Mouse (Mus musculus) MEL (cell line): ENCODE measurements around the gene Dcbld2. TPM values are rescaled to one million over a fixed set of nuclear protein-coding genes. Genes with fewer than 3 reads are reported as not detected.

Experiments used
- DNase-seq: peaks from one replicate; pipeline ENCODE4 v3.0.0; 2011; ENCODE audit warnings: low read depth, low spot score
- H3K27ac ChIP-seq: 2 replicates; pipeline ENCODE4 v1.5.1; 2012; ENCODE audit warnings: low read depth, mild to moderate bottlenecking, control low read depth, low read length, moderate library complexity; ENCODE audit not compliant: control insufficient read depth
- H3K27me3 ChIP-seq, 2 experiments: fragments of 150-350 bp in 1 of 2; sonication (generic) in 1 of 2; 2 replicates each; pipeline ENCODE4 v1.6.1; 2012; ENCODE audit warnings: low read length in 2 of 2, mild to moderate bottlenecking in 2 of 2, improper control_type of control experiment in 1 of 2, moderate library complexity in 1 of 2; ENCODE audit not compliant: insufficient read depth in 2 of 2, control insufficient read depth in 1 of 2
- H3K36me3 ChIP-seq, 2 experiments: 2 replicates each; pipeline ENCODE4 v1.6.1; 2012 to 2014; ENCODE audit warnings: low read length in 2 of 2, improper control_type of control experiment in 1 of 2, inconsistent platforms in 1 of 2, mild to moderate bottlenecking in 1 of 2; ENCODE audit not compliant: insufficient read depth in 2 of 2, control insufficient read depth in 1 of 2
- H3K4me1 ChIP-seq, 2 experiments: fragments of 150-350 bp in 1 of 2; sonication (generic) in 1 of 2; 2 replicates each; pipeline ENCODE4 v1.6.1; 2012; ENCODE audit warnings: low read length in 2 of 2, improper control_type of control experiment in 1 of 2, mild to moderate bottlenecking in 1 of 2; ENCODE audit not compliant: insufficient read depth in 2 of 2, control insufficient read depth in 1 of 2
- H3K4me3 ChIP-seq, 2 experiments: fragments of 150-350 bp in 1 of 2; sonication (generic) in 1 of 2; 2 replicates each; pipeline ENCODE4 v1.5.1; 2012; ENCODE audit warnings: low read depth in 2 of 2, low read length in 2 of 2, mild to moderate bottlenecking in 2 of 2, moderate library complexity in 2 of 2, control low read depth in 1 of 2, improper control_type of control experiment in 1 of 2; ENCODE audit not compliant: control insufficient read depth in 1 of 2, insufficient read depth in 1 of 2
- H3K79me2 ChIP-seq: 2 replicates; pipeline ENCODE4 v1.6.1; 2012; ENCODE audit warnings: mild to moderate bottlenecking, low read length, moderate library complexity; ENCODE audit not compliant: control insufficient read depth, poor library complexity, insufficient read depth
- H3K9ac ChIP-seq: 2 replicates; pipeline ENCODE4 v1.6.1; 2012; ENCODE audit warnings: low read depth, mild to moderate bottlenecking, control low read depth, low read length, moderate library complexity; ENCODE audit not compliant: control insufficient read depth, poor library complexity, severe bottlenecking
- H3K9me3 ChIP-seq: fragments of 150-350 bp; sonication (generic); replicated peaks from 2 replicates; pipeline ENCODE4 v1.6.1; 2012; ENCODE audit warnings: mild to moderate bottlenecking, low read length, improper control_type of control experiment, moderate library complexity; ENCODE audit not compliant: insufficient read depth
- BHLHE40 ChIP-seq: IDR thresholded peaks from 2 replicates; pipeline ENCODE4 v1.6.1; 2012; ENCODE audit warnings: low read depth, mild to moderate bottlenecking, inconsistent platforms, low read length, improper control_type of control experiment, borderline replicate concordance
- CHD2 ChIP-seq: IDR thresholded peaks from 2 replicates; pipeline ENCODE4 v1.6.1; 2011; ENCODE audit warnings: low read length, improper control_type of control experiment
- CTCF ChIP-seq, 3 experiments: IDR thresholded peaks in 2 of 3; conservative IDR thresholded peaks in 1 of 3; 2 replicates each; pipeline ENCODE4 v1.5.1; 2011 to 2012; ENCODE audit warnings: low read length in 3 of 3, low read depth in 2 of 3, mild to moderate bottlenecking in 2 of 3, improper control_type of control experiment in 1 of 3, inconsistent platforms in 1 of 3, mixed read lengths in 1 of 3, moderate library complexity in 1 of 3; ENCODE audit not compliant: control insufficient read depth in 1 of 3, insufficient read depth in 1 of 3, poor library complexity in 1 of 3, severe bottlenecking in 1 of 3
- ELF1 ChIP-seq: IDR thresholded peaks from 2 replicates; pipeline ENCODE4 v1.6.1; 2014; ENCODE audit warnings: low read depth, mild to moderate bottlenecking, inconsistent platforms, low read length, improper control_type of control experiment, moderate library complexity
- GATA1 ChIP-seq: IDR thresholded peaks from 2 replicates; pipeline ENCODE4 v1.6.1; 2011; ENCODE audit warnings: low read depth, low read length, improper control_type of control experiment
- MAFK ChIP-seq: IDR thresholded peaks from 2 replicates; pipeline ENCODE4 v1.6.1; 2011; ENCODE audit warnings: low read depth, mild to moderate bottlenecking, low read length, improper control_type of control experiment, borderline replicate concordance
- MAX ChIP-seq: IDR thresholded peaks from 2 replicates; pipeline ENCODE4 v1.6.1; 2011; ENCODE audit warnings: low read length, improper control_type of control experiment
- MEF2A ChIP-seq: IDR thresholded peaks from 2 replicates; pipeline ENCODE4 v1.6.1; 2014; ENCODE audit warnings: low read depth, mild to moderate bottlenecking, inconsistent platforms, low read length, improper control_type of control experiment; ENCODE audit not compliant: poor library complexity, insufficient replicate concordance, severe bottlenecking; ENCODE audit errors: extremely low read depth
- NELFE ChIP-seq: IDR thresholded peaks from 2 replicates; pipeline ENCODE4 v1.6.1; 2011; ENCODE audit warnings: low read depth, low read length, improper control_type of control experiment
- NRF1 ChIP-seq: IDR thresholded peaks from 2 replicates; pipeline ENCODE4 v1.6.1; 2014; ENCODE audit warnings: low read depth, mild to moderate bottlenecking, inconsistent platforms, low read length, improper control_type of control experiment, moderate library complexity; ENCODE audit not compliant: poor library complexity, insufficient read depth, severe bottlenecking
- POLR2A ChIP-seq, 2 experiments: IDR thresholded peaks; 2 replicates each; pipeline ENCODE4 v1.6.1; 2011 to 2012; ENCODE audit warnings: low read length in 2 of 2, mild to moderate bottlenecking in 2 of 2, control low read depth in 1 of 2, improper control_type of control experiment in 1 of 2, low read depth in 1 of 2, moderate library complexity in 1 of 2; ENCODE audit not compliant: control insufficient read depth in 1 of 2, insufficient read depth in 1 of 2, poor library complexity in 1 of 2
- POLR2AphosphoS2 ChIP-seq: IDR thresholded peaks from 2 replicates; pipeline ENCODE4 v1.6.1; 2011; ENCODE audit warnings: low read length, improper control_type of control experiment
- RAD21 ChIP-seq: IDR thresholded peaks from 2 replicates; pipeline ENCODE4 v1.6.1; 2011; ENCODE audit warnings: mild to moderate bottlenecking, low read depth, low read length, improper control_type of control experiment
- SIN3A ChIP-seq: IDR thresholded peaks from 2 replicates; pipeline ENCODE4 v1.6.1; 2012; ENCODE audit warnings: low read length, improper control_type of control experiment, inconsistent platforms
- SMC3 ChIP-seq: IDR thresholded peaks from 2 replicates; pipeline ENCODE4 v1.6.1; 2011; ENCODE audit warnings: low read depth, low read length, improper control_type of control experiment
- TCF12 ChIP-seq: IDR thresholded peaks from 2 replicates; pipeline ENCODE4 v1.6.1; 2014; ENCODE audit warnings: low read depth, mild to moderate bottlenecking, inconsistent platforms, low read length, improper control_type of control experiment, moderate library complexity
- UBTF ChIP-seq: IDR thresholded peaks from 2 replicates; pipeline ENCODE4 v1.6.1; 2012; ENCODE audit warnings: low read depth, mild to moderate bottlenecking, inconsistent platforms, low read length, improper control_type of control experiment, moderate library complexity, borderline replicate concordance; ENCODE audit not compliant: insufficient read depth
- USF2 ChIP-seq, 2 experiments: IDR thresholded peaks; 2 replicates each; pipeline ENCODE4 v1.6.1; 2011 to 2012; ENCODE audit warnings: improper control_type of control experiment in 2 of 2, low read length in 2 of 2, borderline replicate concordance in 1 of 2, inconsistent platforms in 1 of 2, low read depth in 1 of 2, mild to moderate bottlenecking in 1 of 2; ENCODE audit not compliant: insufficient read depth in 1 of 2
- ZKSCAN1 ChIP-seq: IDR thresholded peaks from 2 replicates; pipeline ENCODE4 v1.6.1; 2012; ENCODE audit warnings: low read depth, mild to moderate bottlenecking, inconsistent platforms, low read length, improper control_type of control experiment, moderate library complexity
- ZMIZ1 ChIP-seq: IDR thresholded peaks from 2 replicates; pipeline ENCODE4 v1.6.1; 2012; ENCODE audit warnings: low read depth, mild to moderate bottlenecking, inconsistent platforms, low read length, improper control_type of control experiment, moderate library complexity
- polyA plus RNA-seq, 2 experiments: library from polyadenylated mRNA; stranded (reverse) in 1 of 2; unstranded in 1 of 2; fragments of >175 nt in 1 of 2; fragments of >200 nt in 1 of 2; gene quantifications; 2 replicates each; pipeline versions ENCODE4 v1.2.1 to v1.2.4; 2012; ENCODE audit warnings: low replicate concordance in 2 of 2, low read depth in 1 of 2; ENCODE audit not compliant: insufficient read length in 2 of 2, insufficient read depth in 1 of 2, missing spikeins in 1 of 2
- total RNA-seq: library from RNA; depleted of rRNA; stranded (reverse); fragments of 300-350 nt; gene quantifications from 2 replicates; pipeline ENCODE4 v1.2.3, GENCODE M21; 2012

Gene Dcbld2
- total and polyA plus RNA-seq, 3 experiments, result 3.5 to 9.4 TPM; not detected in 1

DNA sequence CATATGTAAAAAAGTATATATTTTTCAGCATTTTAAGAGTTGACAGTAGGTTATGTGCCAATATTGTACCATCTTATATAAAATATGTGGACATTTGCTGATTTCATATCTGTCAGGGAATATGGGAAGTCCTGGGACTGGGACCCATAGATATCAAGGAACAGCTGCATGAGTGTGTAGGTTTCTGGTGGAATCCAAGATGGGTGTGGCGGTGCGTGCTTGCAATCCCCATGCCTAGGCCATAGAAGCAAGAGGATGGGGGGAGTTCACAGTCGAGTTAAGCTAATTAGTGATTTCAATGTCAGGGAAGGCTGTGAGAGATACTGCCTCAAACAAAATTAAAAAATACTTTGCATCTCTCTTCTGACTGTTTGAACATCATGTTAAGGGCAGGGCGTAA, 40.8 kb downstream of the Dcbld2 start:
- H3K9me3 ChIP-seq, result no peaks in the 10 kb centered on the region
- H3K4me3 ChIP-seq, result no peak overlapping the region
- H3K79me2 ChIP-seq, result no peaks in the 10 kb centered on the region
- H3K9ac ChIP-seq, result no peak overlapping the region
- H3K27me3 ChIP-seq, result no peaks in the 10 kb centered on the region
- DNase-seq, result no peak
- H3K36me3 ChIP-seq, result peaks cover 0 to 12% of the 10 kb centered on the region in 2 experiments; a peak in 2 of 4 replicates
- H3K27ac ChIP-seq, result no peak overlapping the region
- peaks cover 8 to 10% of the 10 kb centered on the region in 2 experiments for H3K4me1 ChIP-seq
- TF ChIP-seq NELFE (no peak), RAD21 (no peak), CTCF (IDR thresholded peaks at IDR 0.05 in 2 of 3, conservative IDR thresholded peaks at IDR 0.05 in 1 of 3; ENCODE audit: control insufficient read depth in 1 of 3, insufficient read depth in 1 of 3, low read depth in 2 of 3, low read length in 3 of 3, poor library complexity in 1 of 3, severe bottlenecking in 1 of 3) (no peak), USF2 (IDR thresholded peaks at IDR 0.05; ENCODE audit: borderline replicate concordance in 1 of 2, insufficient read depth in 1 of 2, low read depth in 1 of 2, low read length in 2 of 2) (no peak), ZKSCAN1 (no peak), BHLHE40 (no peak), POLR2A (IDR thresholded peaks at IDR 0.05; ENCODE audit: control insufficient read depth in 1 of 2, insufficient read depth in 1 of 2, low read depth in 1 of 2, low read length in 2 of 2, poor library complexity in 1 of 2) (no peak), SMC3 (no peak), POLR2AphosphoS2 (no peak), NRF1 (no peak), ZMIZ1 (no peak), CHD2 (no peak), MEF2A (no peak)
- TF ChIP-seq, all 39 proteins: peak for 0

DNA sequence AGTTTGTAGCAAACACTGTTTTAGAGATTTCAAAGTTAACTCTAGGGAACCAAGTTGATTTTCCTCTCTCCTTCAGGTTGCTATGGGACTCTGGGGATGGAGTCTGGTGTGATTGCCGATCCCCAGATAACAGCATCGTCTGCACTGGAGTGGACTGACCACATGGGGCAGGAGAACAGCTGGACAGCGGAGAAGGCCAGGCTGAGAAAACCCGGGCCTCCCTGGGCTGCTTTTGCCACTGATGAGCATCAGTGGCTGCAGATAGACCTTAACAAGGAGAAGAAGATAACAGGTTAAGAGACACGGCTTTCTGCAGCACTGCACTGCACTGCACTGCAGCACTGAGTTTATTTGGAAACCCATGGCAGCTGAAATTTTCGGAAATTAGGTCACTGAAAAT, 42.4 kb downstream of the Dcbld2 start:
- no peaks in the 10 kb centered on the region for H3K27me3 ChIP-seq
- peaks cover 0 to 19% of the 10 kb centered on the region in 2 experiments; a peak in 2 of 4 replicates for H3K36me3 ChIP-seq
- DNase-seq, result no peak
- no peak for TF ChIP-seq RAD21
- no peak for TF ChIP-seq TCF12
- no peak for TF ChIP-seq ELF1
- no peak for TF ChIP-seq SIN3A
- TF ChIP-seq BHLHE40, result no peak
- no peak for TF ChIP-seq UBTF
- TF ChIP-seq GATA1, result no peak
- TF ChIP-seq MAX, result no peak
- no peak for TF ChIP-seq USF2 (IDR thresholded peaks at IDR 0.05; ENCODE audit: borderline replicate concordance in 1 of 2, insufficient read depth in 1 of 2, low read depth in 1 of 2, low read length in 2 of 2)
- TF ChIP-seq NRF1, result no peak
- no peak for TF ChIP-seq MAFK
- H3K79me2 ChIP-seq, result no peaks in the 10 kb centered on the region
- no peak overlapping the region for H3K9ac ChIP-seq
- H3K4me1 ChIP-seq, result peaks cover 10 to 18% of the 10 kb centered on the region in 2 experiments
- H3K4me3 ChIP-seq, result no peak overlapping the region
- H3K27ac ChIP-seq, result no peak overlapping the region
- no peaks in the 10 kb centered on the region for H3K9me3 ChIP-seq
